Mouse (Mus musculus) central nervous system, embryonic 18 days (tissue): ENCODE measurements around the gene Dcbld1. TPM values are rescaled to one million over a fixed set of nuclear protein-coding genes. Genes with fewer than 3 reads are reported as not detected.

ENCODE experiments used
- polyA plus RNA-seq: library from polyadenylated mRNA; depleted of rRNA; stranded (reverse); fragments of >200 nt; gene quantifications from 2 replicates; pipeline ENCODE4 v1.2.3, GENCODE M21; 2012; rRNA removed

Gene Dcbld1
- polyA plus RNA-seq: 9.6 and 9.7 TPM in 2 replicates

GRCm38 (mm10) chr10:52233301-52233968, at the start of gene Dcbld1:
Gene Dcbld1 (plus strand): TSS chr10:52233619.

GRCm38 (mm10) chr10:52194957-52195852, 38.2 kb upstream of the Dcbld1 start, which contains the start of gene Ros1:
Gene Ros1 (minus strand): TSS chr10:52195244.

GRCm38 (mm10) chr10:52358467-52358866, 125.0 kb downstream of the Dcbld1 start, which contains the start of gene Gm26741:
Gene Gm26741 (plus strand): TSS chr10:52358767.

Other genes starting within 250 kb of the Dcbld1 start
- 1.2 and 2.1 TPM in 2 replicates for gene Vgll2, start 211.1 kb upstream of the Dcbld1 start, polyA plus RNA-seq
- 0.01 TPM in 1 of 2 replicates, not detected in the other for gene Ros1, start 38.4 kb upstream of the Dcbld1 start, polyA plus RNA-seq
- gene Gm26741, start 125.1 kb downstream of the Dcbld1 start, polyA plus RNA-seq: not detected in 2 replicates
- gene Gopc, start 148.5 kb downstream of the Dcbld1 start, polyA plus RNA-seq: 17.7 and 19.0 TPM in 2 replicates
- 0.06 and 0.16 TPM in 2 replicates for gene Nepn, start 155.4 kb downstream of the Dcbld1 start, polyA plus RNA-seq
- 32.0 TPM in 2 replicates for gene Nus1, start 183.9 kb downstream of the Dcbld1 start, polyA plus RNA-seq